Mouse (Mus musculus): ENCODE measurements around the gene Psme4. TPM values are rescaled to one million over a fixed set of nuclear protein-coding genes. Genes with fewer than 3 reads are reported as not detected.

Psme4 gene
- polyA plus RNA-seq, 1 experiment from 2014 or later = 48.5 TPM

DNA sequence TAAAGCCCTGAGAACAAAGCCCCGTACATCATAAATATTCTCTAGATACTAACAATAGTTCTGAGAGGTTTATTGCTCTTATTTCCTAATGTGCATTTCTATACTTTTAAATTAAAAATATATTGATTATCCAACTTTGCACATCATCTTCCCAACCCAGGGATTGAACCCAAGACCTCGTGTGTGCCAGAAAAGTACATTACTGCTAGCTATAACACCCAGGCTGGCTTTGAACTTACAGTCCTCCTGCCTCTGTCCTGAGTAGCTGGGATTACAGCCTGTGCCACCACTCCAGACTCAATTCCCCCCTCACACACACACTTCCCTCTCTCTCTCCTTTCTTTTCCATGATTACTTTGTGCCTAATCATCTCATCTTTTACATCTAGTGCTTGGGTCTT, 116.6 kb downstream of the Psme4 start:
- DNase-seq (ENCODE audit: low spot score) = no peak
- Histone ChIP-seq H3K27ac (ENCODE audit: low read depth, low read length) (no peak overlapping the region), H3K9ac (ENCODE audit: low read depth, low read length) (no peak overlapping the region), H3K4me2 (replicated peaks; ENCODE audit: low read depth, low read length) (no peak overlapping the region), H3K27me3 (ENCODE audit: control insufficient read depth, insufficient read depth, low read length) (no peaks in the 10 kb centered on the region), H3K4me3 (ENCODE audit: low read depth, low read length) (no peak overlapping the region), H3K4me1 (replicated peaks; ENCODE audit: control insufficient read depth, insufficient read depth, low read length) (no peaks in the 10 kb centered on the region; the same call in 1 of the 2 replicates), H3K36me3 (ENCODE audit: control insufficient read depth, insufficient read depth, low read length) (no peaks in the 10 kb centered on the region), H3K9me3 (ENCODE audit: control insufficient read depth, low read length) (no peaks in the 10 kb centered on the region)
- WGBS = 83% methylated on average over 2 of the region's 2 CpGs
- ATAC-seq (ENCODE audit: low FRiP score) = no peak

DNA sequence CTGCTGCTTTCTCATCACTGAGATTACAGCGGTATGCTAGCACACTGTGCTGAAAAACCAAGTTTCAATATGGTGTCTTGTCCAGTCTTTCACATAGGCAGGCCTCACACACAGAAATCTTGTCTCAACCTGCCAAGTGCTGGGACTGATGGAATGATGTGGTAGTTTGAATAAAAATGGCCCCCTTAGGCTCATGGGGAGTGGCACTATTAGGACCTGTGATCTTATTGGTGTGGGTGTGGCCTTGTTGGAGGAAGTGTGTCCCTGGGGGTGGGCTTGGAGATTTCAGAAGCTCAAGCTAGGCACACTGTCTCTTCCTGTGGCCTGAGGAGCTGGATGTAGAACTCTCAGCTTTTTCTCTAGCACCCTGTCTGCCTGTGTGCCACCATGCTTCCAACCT, 124.7 kb downstream of the Psme4 start:
- no peak for DNase-seq (ENCODE audit: low spot score)
- ATAC-seq (ENCODE audit: low FRiP score) = no peak
- no peaks in the 10 kb centered on the region for H3K36me3 ChIP-seq (ENCODE audit: control insufficient read depth, insufficient read depth, low read length)
- no peaks in the 10 kb centered on the region for H3K4me1 ChIP-seq (replicated peaks; ENCODE audit: control insufficient read depth, insufficient read depth, low read length)
- no peaks in the 10 kb centered on the region for H3K27me3 ChIP-seq (ENCODE audit: control insufficient read depth, insufficient read depth, low read length)
- H3K4me3 ChIP-seq (ENCODE audit: low read depth, low read length) = no peak overlapping the region
- H3K27ac ChIP-seq (ENCODE audit: low read depth, low read length) = no peak overlapping the region
- no peaks in the 10 kb centered on the region for H3K9me3 ChIP-seq (ENCODE audit: control insufficient read depth, low read length)
- no peak overlapping the region for H3K9ac ChIP-seq (ENCODE audit: low read depth, low read length)
- no peak overlapping the region for H3K4me2 ChIP-seq (replicated peaks; ENCODE audit: low read depth, low read length)
- WGBS = 78% methylated on average over 1 of the region's 1 CpGs

DNA sequence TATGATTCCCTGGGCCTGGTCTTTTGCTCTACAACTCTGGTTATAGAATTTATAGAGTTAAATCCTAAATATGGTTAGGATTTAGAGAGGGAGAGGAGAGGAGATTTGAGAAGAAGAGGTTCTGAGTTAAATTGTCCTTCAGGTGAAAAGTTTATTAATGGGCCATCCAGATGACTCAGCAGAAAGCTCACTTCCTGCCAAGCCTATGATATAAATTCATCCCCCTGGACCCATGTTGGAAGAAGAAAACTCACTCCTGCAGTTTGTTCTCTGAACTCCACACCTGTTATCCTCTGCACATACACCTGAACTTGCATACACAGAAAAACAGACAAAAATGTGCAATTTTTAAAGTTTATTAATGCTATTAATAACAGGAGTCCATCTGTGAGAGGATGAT, 127.8 kb downstream of the Psme4 start:
- no peak overlapping the region for H3K4me2 ChIP-seq (replicated peaks; ENCODE audit: low read depth, low read length)
- no peaks in the 10 kb centered on the region for H3K27me3 ChIP-seq (ENCODE audit: control insufficient read depth, insufficient read depth, low read length)
- no peaks in the 10 kb centered on the region for H3K4me1 ChIP-seq (replicated peaks; ENCODE audit: control insufficient read depth, insufficient read depth, low read length)
- no peaks in the 10 kb centered on the region for H3K9me3 ChIP-seq (ENCODE audit: control insufficient read depth, low read length)
- no peaks in the 10 kb centered on the region for H3K36me3 ChIP-seq (ENCODE audit: control insufficient read depth, insufficient read depth, low read length)
- H3K27ac ChIP-seq (ENCODE audit: low read depth, low read length) = no peak overlapping the region
- DNase-seq (ENCODE audit: low spot score) (no peak), ATAC-seq (ENCODE audit: low FRiP score) (no peak)
- no peak overlapping the region for H3K9ac ChIP-seq (ENCODE audit: low read depth, low read length)
- H3K4me3 ChIP-seq (ENCODE audit: low read depth, low read length) = no peak overlapping the region

DNA sequence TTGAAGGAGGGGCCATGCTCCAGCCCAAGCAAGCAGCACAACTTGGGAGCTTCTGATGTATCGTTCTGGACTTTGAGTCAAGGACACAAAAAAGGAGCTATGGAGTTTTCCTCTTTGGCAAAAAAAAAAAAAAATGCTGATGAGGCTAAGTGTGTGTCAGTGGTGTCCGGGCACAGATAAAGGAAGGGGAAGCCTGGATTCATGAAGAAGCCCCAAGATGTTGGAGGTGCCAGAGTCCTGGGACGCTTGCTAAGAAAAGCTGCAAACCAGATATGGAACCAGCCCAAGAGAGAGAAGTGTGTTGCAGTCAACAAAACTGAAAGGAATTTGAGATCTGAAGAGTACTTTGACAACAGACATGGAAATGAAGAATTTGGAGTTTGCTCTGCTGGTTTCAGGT, 140.8 kb downstream of the Psme4 start:
- Histone ChIP-seq H3K9ac (ENCODE audit: low read depth, low read length) (no peak overlapping the region), H3K27ac (ENCODE audit: low read depth, low read length) (no peak overlapping the region), H3K4me2 (replicated peaks; ENCODE audit: low read depth, low read length) (no peak overlapping the region), H3K9me3 (ENCODE audit: control insufficient read depth, low read length) (no peaks in the 10 kb centered on the region), H3K4me3 (ENCODE audit: low read depth, low read length) (no peak overlapping the region), H3K27me3 (ENCODE audit: control insufficient read depth, insufficient read depth, low read length) (no peaks in the 10 kb centered on the region), H3K36me3 (ENCODE audit: control insufficient read depth, insufficient read depth, low read length) (no peaks in the 10 kb centered on the region), H3K4me1 (replicated peaks; ENCODE audit: control insufficient read depth, insufficient read depth, low read length) (no peaks in the 10 kb centered on the region)
- no peak for DNase-seq (ENCODE audit: low spot score)
- WGBS = 86% methylated on average over 3 of the region's 3 CpGs
- ATAC-seq (ENCODE audit: low FRiP score) = no peak

DNA sequence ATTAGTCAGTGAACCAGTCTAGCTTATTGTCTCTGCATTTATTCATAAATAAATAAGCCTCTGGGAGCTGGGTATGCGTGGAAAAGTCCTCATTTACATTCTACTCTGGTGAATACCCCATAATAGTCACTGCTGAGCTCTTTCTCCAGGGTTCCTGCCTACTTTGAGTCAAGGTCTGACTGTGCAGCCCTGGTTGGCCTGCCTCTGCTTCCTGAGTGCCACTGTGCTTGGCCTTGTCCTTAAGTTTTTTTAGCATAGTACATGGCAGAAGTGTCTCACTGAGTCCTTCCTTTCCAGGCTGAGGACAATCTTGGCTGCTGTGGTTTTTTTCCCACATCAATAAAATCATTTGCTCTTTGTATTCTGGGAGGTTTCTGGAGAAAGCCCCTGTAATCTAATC, 149.1 kb downstream of the Psme4 start:
- no peak overlapping the region for H3K4me3 ChIP-seq (ENCODE audit: low read depth, low read length)
- no peaks in the 10 kb centered on the region for H3K9me3 ChIP-seq (ENCODE audit: control insufficient read depth, low read length)
- no peaks in the 10 kb centered on the region for H3K27me3 ChIP-seq (ENCODE audit: control insufficient read depth, insufficient read depth, low read length)
- 86% methylated on average over 1 of the region's 1 CpGs for WGBS
- no peak overlapping the region for H3K27ac ChIP-seq (ENCODE audit: low read depth, low read length)
- no peak overlapping the region for H3K4me2 ChIP-seq (replicated peaks; ENCODE audit: low read depth, low read length)
- no peaks in the 10 kb centered on the region for H3K36me3 ChIP-seq (ENCODE audit: control insufficient read depth, insufficient read depth, low read length)
- no peak for DNase-seq (ENCODE audit: low spot score)
- H3K4me1 ChIP-seq (replicated peaks; ENCODE audit: control insufficient read depth, insufficient read depth, low read length) = no peaks in the 10 kb centered on the region
- H3K9ac ChIP-seq (ENCODE audit: low read depth, low read length) = no peak overlapping the region
- ATAC-seq (ENCODE audit: low FRiP score) = no peak

DNA sequence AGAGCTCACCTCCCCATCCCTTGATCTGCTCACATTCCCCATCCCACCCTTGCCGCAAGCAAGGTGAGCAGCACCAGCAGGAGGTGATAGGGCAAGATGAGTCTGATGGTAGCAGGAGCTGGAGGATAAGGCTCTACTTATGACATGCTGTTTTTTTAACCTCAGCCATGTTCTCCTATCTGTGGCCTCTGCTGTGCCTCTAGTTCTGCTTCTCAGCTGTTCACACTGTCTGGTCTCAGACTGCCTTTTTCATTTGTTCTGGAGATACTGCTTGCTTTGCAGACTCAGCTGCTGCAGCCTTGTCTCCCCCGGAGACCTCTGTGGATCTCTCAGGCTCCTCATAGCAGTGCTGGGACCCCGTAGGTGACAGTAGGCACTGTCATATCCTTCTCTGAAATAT, 151.8 kb downstream of the Psme4 start:
- H3K27me3 ChIP-seq (ENCODE audit: control insufficient read depth, insufficient read depth, low read length) = no peaks in the 10 kb centered on the region
- no peak overlapping the region for H3K9ac ChIP-seq (ENCODE audit: low read depth, low read length)
- DNase-seq (ENCODE audit: low spot score) (no peak), ATAC-seq (ENCODE audit: low FRiP score) (no peak)
- H3K36me3 ChIP-seq (ENCODE audit: control insufficient read depth, insufficient read depth, low read length) = no peaks in the 10 kb centered on the region
- no peak overlapping the region for H3K27ac ChIP-seq (ENCODE audit: low read depth, low read length)
- H3K4me1 ChIP-seq (replicated peaks; ENCODE audit: control insufficient read depth, insufficient read depth, low read length) = no peaks in the 10 kb centered on the region
- H3K4me3 ChIP-seq (ENCODE audit: low read depth, low read length) = no peak overlapping the region
- no peak overlapping the region for H3K4me2 ChIP-seq (replicated peaks; ENCODE audit: low read depth, low read length)
- H3K9me3 ChIP-seq (ENCODE audit: control insufficient read depth, low read length) = no peaks in the 10 kb centered on the region
- 94% methylated on average over 3 of the region's 3 CpGs for WGBS

DNA sequence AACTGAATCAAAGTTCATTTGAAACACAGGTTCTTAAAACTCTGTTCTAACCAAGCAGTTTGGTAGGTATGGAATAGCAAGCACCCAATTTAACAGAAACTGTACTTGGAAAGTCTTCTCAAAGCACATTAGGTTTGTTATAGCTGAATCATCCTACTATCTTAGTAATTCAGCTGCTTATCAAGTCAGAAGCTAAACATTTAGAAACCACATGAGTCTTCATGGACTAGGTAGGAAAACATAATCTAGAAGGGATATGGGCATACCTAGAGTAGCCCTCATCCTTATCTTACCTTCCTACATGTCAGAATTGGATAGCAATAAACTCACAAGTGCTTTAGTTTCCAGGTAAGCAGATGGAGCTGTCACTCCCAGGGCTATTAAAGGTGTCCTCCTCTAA, 156.6 kb downstream of the Psme4 start:
- Histone ChIP-seq H3K36me3 (ENCODE audit: control insufficient read depth, insufficient read depth, low read length) (no peaks in the 10 kb centered on the region), H3K27ac (ENCODE audit: low read depth, low read length) (no peak overlapping the region), H3K27me3 (ENCODE audit: control insufficient read depth, insufficient read depth, low read length) (no peaks in the 10 kb centered on the region), H3K4me3 (ENCODE audit: low read depth, low read length) (no peak overlapping the region), H3K9me3 (ENCODE audit: control insufficient read depth, low read length) (no peaks in the 10 kb centered on the region), H3K4me1 (replicated peaks; ENCODE audit: control insufficient read depth, insufficient read depth, low read length) (no peaks in the 10 kb centered on the region), H3K9ac (ENCODE audit: low read depth, low read length) (no peak overlapping the region), H3K4me2 (replicated peaks; ENCODE audit: low read depth, low read length) (no peak overlapping the region)
- no peak for DNase-seq (ENCODE audit: low spot score)
- no peak for ATAC-seq (ENCODE audit: low FRiP score)

DNA sequence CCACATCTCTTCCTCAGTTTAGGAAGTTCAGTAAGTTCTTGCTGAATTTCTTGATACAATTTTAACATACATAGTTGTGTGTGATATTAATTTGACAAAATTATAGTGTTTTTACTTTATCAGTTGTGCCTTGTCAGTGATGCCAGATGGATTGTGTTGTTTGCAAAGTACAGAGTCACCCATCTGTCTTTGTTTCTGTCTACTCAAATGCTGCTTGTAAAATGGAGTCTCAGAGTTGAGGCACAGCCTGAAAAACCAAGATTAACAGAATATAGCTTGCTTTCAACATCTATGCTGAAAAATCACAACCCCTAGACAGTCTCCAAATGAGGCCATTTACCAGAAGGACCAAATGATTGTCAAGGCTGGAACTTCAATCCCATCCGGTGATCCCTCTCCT, 157.0 kb downstream of the Psme4 start:
- Histone ChIP-seq H3K36me3 (ENCODE audit: control insufficient read depth, insufficient read depth, low read length) (no peaks in the 10 kb centered on the region), H3K9ac (ENCODE audit: low read depth, low read length) (no peak overlapping the region), H3K27me3 (ENCODE audit: control insufficient read depth, insufficient read depth, low read length) (no peaks in the 10 kb centered on the region), H3K4me3 (ENCODE audit: low read depth, low read length) (no peak overlapping the region), H3K9me3 (ENCODE audit: control insufficient read depth, low read length) (no peaks in the 10 kb centered on the region), H3K4me1 (replicated peaks; ENCODE audit: control insufficient read depth, insufficient read depth, low read length) (no peaks in the 10 kb centered on the region), H3K4me2 (replicated peaks; ENCODE audit: low read depth, low read length) (no peak overlapping the region), H3K27ac (ENCODE audit: low read depth, low read length) (no peak overlapping the region)
- 100% methylated on average over 1 of the region's 1 CpGs for WGBS
- no peak for ATAC-seq (ENCODE audit: low FRiP score)
- DNase-seq (ENCODE audit: low spot score) = no peak
